Mouse (Mus musculus): ENCODE measurements at regions not wholly inside any gene's neighbourhood (a gene's known extent, or its start where the extent isn't known, plus 50 kb on each side); places are given as distances from the start of the nearest gene placed in this dataset.

GRCm38 (mm10) chr1:13751381-13751780, 2337.5 kb downstream of the A830018L16Rik start:
- TF ChIP-seq MAFK (IDR thresholded peaks at IDR 0.05; ENCODE audit: insufficient read depth, low read depth, low read length), result no peak
- TF ChIP-seq HCFC1 (IDR thresholded peaks at IDR 0.05; ENCODE audit: borderline replicate concordance, insufficient read depth, low read length), result no peak
- TF ChIP-seq CHD2 (IDR thresholded peaks at IDR 0.05; ENCODE audit: low read depth, low read length), result no peak
- TF ChIP-seq ZNF384 (IDR thresholded peaks at IDR 0.05; ENCODE audit: low read depth, low read length), result no peak

All from ES-E14 (cell line).